In the genomic region with DNA sequence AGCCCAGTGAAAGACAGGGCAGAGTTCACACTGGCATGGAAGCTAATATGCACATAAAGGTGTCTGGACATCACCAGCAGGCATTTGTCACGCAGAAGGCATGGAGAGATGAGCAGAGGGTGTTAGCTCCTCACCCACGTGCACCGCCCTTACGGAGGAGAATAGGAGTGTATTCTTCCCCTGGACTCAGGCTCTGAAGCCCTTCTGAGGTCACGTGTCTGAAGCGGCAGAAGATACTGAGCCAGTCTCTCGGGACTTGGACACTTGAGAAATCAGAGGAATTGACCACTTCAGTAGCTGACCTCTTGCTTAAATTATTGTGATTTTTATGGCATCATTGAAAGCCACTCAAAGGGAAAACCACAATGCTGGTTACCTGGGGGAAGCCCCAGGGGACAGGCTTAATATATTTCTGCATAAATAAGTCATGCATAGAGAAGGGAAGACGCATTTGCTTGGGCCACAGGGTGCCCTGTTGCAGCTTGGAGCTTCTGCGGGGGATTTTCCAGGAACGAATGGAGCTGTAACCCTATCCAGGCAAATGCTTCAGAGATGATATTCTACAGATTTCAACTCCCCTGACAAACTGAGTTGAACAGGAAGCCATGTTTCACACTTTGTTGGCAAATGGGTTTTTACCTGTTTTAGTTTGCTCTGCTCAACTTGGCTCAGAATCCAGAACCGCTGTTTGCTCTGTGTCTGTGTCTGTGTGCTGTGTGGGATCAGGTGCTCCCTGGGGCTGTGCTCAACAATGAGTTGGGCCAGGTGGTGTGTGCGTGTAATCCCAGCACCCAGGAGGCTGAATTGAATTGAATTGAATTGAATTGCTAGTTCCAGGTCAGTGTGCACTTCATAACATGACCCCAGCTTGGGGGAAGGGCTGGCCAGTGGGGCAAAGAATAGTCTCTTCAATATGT, we compare ENCODE assay signal across 19 mouse cellular contexts.
DNase-seq lines count a peak whose midpoint lies in the region; ATAC-seq and TF ChIP-seq lines count a peak whose summit lies in the region.
"Had no signal": no experiment of that assay in that cellular context is flagged by ENCODE, and none has a peak within 500 bp of the region (broad histone marks: within the 10 kb centered on the region; RNA-seq: fewer than 3 reads in every experiment).

No protein-coding gene starts in this region.

- H3K27ac ChIP-seq in forebrain, embryonic 11.5 days (ENCODE audit: low read depth, low read length): no peak overlapping the region
- H3K27ac ChIP-seq in forebrain, postnatal 0 days (ENCODE audit: low read depth, low read length): no peak overlapping the region
- H3K27ac ChIP-seq in lung, embryonic 14.5 days (ENCODE audit: low read depth): no peak overlapping the region
- H3K27ac ChIP-seq: embryonic facial prominence, embryonic 12.5 days; liver, embryonic 12.5 days; lung, embryonic 15.5 days had no signal

- no peak for TF ChIP-seq CTCF in forebrain, postnatal 0 days (IDR thresholded peaks at IDR 0.05; ENCODE audit: low read depth)
- no peak for TF ChIP-seq CTCF in lung, embryonic 14.5 days (IDR thresholded peaks at IDR 0.05; ENCODE audit: low read depth)
- TF ChIP-seq CTCF in brain, embryonic 14.5 days (IDR thresholded peaks at IDR 0.05; ENCODE audit: borderline replicate concordance, extremely low read depth, insufficient read depth, insufficient read length): no peak

- no peaks in the 10 kb centered on the region; the same call in 1 of the 2 replicates for H3K4me1 ChIP-seq in forebrain, embryonic 11.5 days (replicated peaks; ENCODE audit: control insufficient read depth, insufficient read depth, low read length)
- H3K4me1 ChIP-seq in forebrain, postnatal 0 days (ENCODE audit: insufficient read depth): no peaks in the 10 kb centered on the region
- H3K4me1 ChIP-seq in lung, embryonic 14.5 days (ENCODE audit: insufficient read depth): no peaks in the 10 kb centered on the region
- H3K4me1 ChIP-seq: liver, embryonic 12.5 days; lung, embryonic 15.5 days had no signal

- no peaks in the 10 kb centered on the region for H3K36me3 ChIP-seq in forebrain, embryonic 11.5 days (ENCODE audit: control insufficient read depth, insufficient read depth, low read length)
- no peaks in the 10 kb centered on the region for H3K36me3 ChIP-seq in forebrain, postnatal 0 days (ENCODE audit: insufficient read depth)
- no peaks in the 10 kb centered on the region for H3K36me3 ChIP-seq in lung, embryonic 14.5 days (ENCODE audit: insufficient read depth)
- H3K36me3 ChIP-seq: embryonic facial prominence, embryonic 12.5 days; liver, embryonic 12.5 days; lung, embryonic 15.5 days had no signal

- 63% methylated on average over 12 of the region's 12 CpGs for WGBS in forebrain, embryonic 11.5 days
- 70% methylated on average over 12 of the region's 12 CpGs for WGBS in forebrain, postnatal 0 days
- 75% methylated on average over 12 of the region's 12 CpGs for WGBS in lung, embryonic 14.5 days

- DNase-seq in forebrain, embryonic 11.5 days (ENCODE audit: low spot score): no peak
- DNase-seq in forebrain, postnatal 0 days: no peak
- DNase-seq in lung, embryonic 14.5 days: no peak
- no peak for DNase-seq in lung, postnatal 4 days
- DNase-seq in brain, embryonic 14.5 days (ENCODE audit: low read depth): peak; percentile 30
- peak; percentile 28 for DNase-seq in mesoderm, embryonic 11.5 days (ENCODE audit: low read depth, low spot score)
- DNase-seq in right cerebral cortex, postnatal 25 days: no peak
- no peak for DNase-seq in spleen, adult 18-20 months
- DNase-seq: adrenal gland, postnatal 36 days; B cell, adult 2 months; cerebellum, adult 9-11 months; gastrocnemius, postnatal 25 days; heart, postnatal 10 days; kidney, postnatal 14 days; thymus, postnatal 14 days had no signal

- no peak overlapping the region for H3K4me2 ChIP-seq in forebrain, embryonic 11.5 days (ENCODE audit: low read depth, low read length, severe bottlenecking)
- no peak overlapping the region for H3K4me2 ChIP-seq in forebrain, postnatal 0 days (ENCODE audit: low read depth)
- H3K4me2 ChIP-seq in lung, embryonic 14.5 days: no peak overlapping the region
- H3K4me2 ChIP-seq: embryonic facial prominence, embryonic 12.5 days; liver, embryonic 12.5 days; lung, embryonic 15.5 days had no signal

- H3K9ac ChIP-seq in forebrain, embryonic 11.5 days (ENCODE audit: low read length): no peak overlapping the region
- no peak overlapping the region for H3K9ac ChIP-seq in forebrain, postnatal 0 days
- no peak overlapping the region for H3K9ac ChIP-seq in lung, embryonic 14.5 days
- H3K9ac ChIP-seq: embryonic facial prominence, embryonic 12.5 days; liver, embryonic 12.5 days; lung, embryonic 15.5 days had no signal

- no peaks in the 10 kb centered on the region for H3K9me3 ChIP-seq in forebrain, embryonic 11.5 days (ENCODE audit: control insufficient read depth, low read length)
- H3K9me3 ChIP-seq in forebrain, postnatal 0 days (ENCODE audit: low read length): no peaks in the 10 kb centered on the region
- H3K9me3 ChIP-seq in lung, embryonic 14.5 days (ENCODE audit: low read depth, low read length): no peaks in the 10 kb centered on the region
- H3K9me3 ChIP-seq: embryonic facial prominence, embryonic 12.5 days; liver, embryonic 12.5 days; lung, embryonic 15.5 days had no signal

- H3K27me3 ChIP-seq in forebrain, embryonic 11.5 days (ENCODE audit: control insufficient read depth, insufficient read depth, low read length): no peaks in the 10 kb centered on the region
- no peaks in the 10 kb centered on the region; the same call in 1 of the 2 replicates for H3K27me3 ChIP-seq in forebrain, postnatal 0 days (ENCODE audit: insufficient read depth, low read length)
- no peaks in the 10 kb centered on the region for H3K27me3 ChIP-seq in lung, embryonic 14.5 days (ENCODE audit: insufficient read depth, low read length)
- H3K27me3 ChIP-seq: embryonic facial prominence, embryonic 12.5 days; liver, embryonic 12.5 days; lung, embryonic 15.5 days had no signal

- TF ChIP-seq POLR2A in brain, embryonic 14.5 days (IDR thresholded peaks at IDR 0.05; ENCODE audit: borderline replicate concordance, extremely low read depth, insufficient read depth, insufficient read length, poor library complexity, severe bottlenecking): no peak

- ATAC-seq in forebrain, embryonic 11.5 days (replicated peaks; ENCODE audit: low FRiP score): 0 out of 2 replicates have a peak, but pooled peaks have one; percentile 27
- ATAC-seq in forebrain, postnatal 0 days: no peak
- 0 out of 2 replicates have a peak, but pooled peaks have one; percentile 49 for ATAC-seq in lung, embryonic 14.5 days (ENCODE audit: insufficient read depth)
- ATAC-seq: inflammation-experienced regulatory T-cells, adult 6 months; liver, embryonic 12.5 days had no signal

- H3K4me3 ChIP-seq in forebrain, embryonic 11.5 days (ENCODE audit: low read depth, low read length): no peak overlapping the region
- no peak overlapping the region for H3K4me3 ChIP-seq in forebrain, postnatal 0 days (ENCODE audit: low read depth, low read length)
- no peak overlapping the region for H3K4me3 ChIP-seq in lung, embryonic 14.5 days (ENCODE audit: low read depth, low read length)
- H3K4me3 ChIP-seq: embryonic facial prominence, embryonic 12.5 days; liver, embryonic 12.5 days; lung, embryonic 15.5 days had no signal

Comparison
In these comparisons a context has a peak if more than half of its experiments do, and no peak if none do; other contexts are left out.
1. DNase-seq: peak in brain, embryonic 14.5 days (single experiment) and mesoderm, embryonic 11.5 days (single experiment); none in forebrain, embryonic 11.5 days (single experiment), forebrain, postnatal 0 days (single experiment), lung, embryonic 14.5 days (single experiment), lung, postnatal 4 days (0 of 2), right cerebral cortex, postnatal 25 days (single experiment) and spleen, adult 18-20 months (0 of 2).